8 mouse cellular contexts compared by ENCODE assay signal in the genomic region with DNA sequence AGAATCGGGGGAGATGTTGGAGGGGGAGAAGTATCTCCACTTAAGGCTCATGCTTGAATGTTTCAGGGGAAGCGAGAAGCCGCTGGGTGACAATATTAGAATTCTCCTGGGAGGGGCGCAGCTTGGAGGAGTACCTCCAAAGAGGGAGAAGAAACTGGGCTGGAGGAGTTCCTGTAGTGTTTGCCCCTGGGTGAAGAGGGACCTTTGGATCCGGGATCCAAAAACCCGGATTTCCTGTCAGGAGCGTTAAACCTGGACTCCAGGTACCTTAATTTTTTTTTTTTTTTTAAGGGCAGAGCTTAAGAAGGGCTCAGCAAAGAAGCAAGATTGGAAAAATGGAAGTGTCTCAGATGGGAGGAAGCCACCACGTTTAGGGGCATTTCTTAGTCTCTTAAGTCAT. TPM values are rescaled to one million over a fixed set of nuclear protein-coding genes. Genes with fewer than 3 reads are reported as not detected.
A peak's percentile ranks its signal among the peaks of the same experiment; 100 is the strongest.
DNase-seq lines count a peak whose midpoint lies in the region; ATAC-seq and TF ChIP-seq lines count a peak whose summit lies in the region.

No protein-coding gene starts in this region.

- H3K4me1 ChIP-seq in cerebellum, adult 2 months (ENCODE audit: control insufficient read depth, insufficient read depth, low read length) = peaks cover 10% of the 10 kb centered on the region
- peaks cover 7% of the 10 kb centered on the region; the same call in 1 of the 2 replicates for H3K4me1 ChIP-seq in lung, embryonic 14.5 days (ENCODE audit: insufficient read depth)
- peaks cover 66% of the 10 kb centered on the region for H3K4me1 ChIP-seq in hindbrain, embryonic 15.5 days (replicated peaks)
- H3K4me1 ChIP-seq in neural tube, embryonic 14.5 days (ENCODE audit: control insufficient read depth, insufficient read depth, low read length) = peaks cover 16% of the 10 kb centered on the region; the same call in 1 of the 2 replicates

- no peak for TF ChIP-seq POLR2A in cerebellum, adult 2 months (IDR thresholded peaks at IDR 0.05; ENCODE audit: borderline replicate concordance, insufficient read depth, low read length)

- H3K4me2 ChIP-seq in lung, embryonic 14.5 days = peak overlapping the region; percentile 93
- peak overlapping the region; percentile 94 for H3K4me2 ChIP-seq in hindbrain, embryonic 15.5 days
- H3K4me2 ChIP-seq in neural tube, embryonic 14.5 days (ENCODE audit: low read depth, low read length) = 0 out of 2 replicates have a peak overlapping the region, but pooled peaks have one; percentile 81

- 7% methylated on average over 8 of the region's 8 CpGs for WGBS in cerebellum, adult 2 months
- 6% methylated on average over 8 of the region's 8 CpGs for WGBS in lung, embryonic 14.5 days
- WGBS in hindbrain, embryonic 15.5 days = 8% methylated on average over 8 of the region's 8 CpGs
- 7% methylated on average over 8 of the region's 8 CpGs for WGBS in neural tube, embryonic 14.5 days

- H3K9ac ChIP-seq in lung, embryonic 14.5 days = peak overlapping the region; percentile 80
- H3K9ac ChIP-seq in hindbrain, embryonic 15.5 days = no peak overlapping the region
- no peak overlapping the region for H3K9ac ChIP-seq in neural tube, embryonic 14.5 days (replicated peaks; ENCODE audit: low read depth, low read length)

- no peak overlapping the region for H3K27ac ChIP-seq in cerebellum, adult 2 months (ENCODE audit: insufficient read depth, low read length)
- peak overlapping the region; percentile 88 for H3K27ac ChIP-seq in lung, embryonic 14.5 days (ENCODE audit: low read depth)
- no peak overlapping the region for H3K27ac ChIP-seq in hindbrain, embryonic 15.5 days (replicated peaks)
- no peak overlapping the region for H3K27ac ChIP-seq in neural tube, embryonic 14.5 days (ENCODE audit: low read depth, low read length)

- TF ChIP-seq CTCF in cerebellum, adult 2 months (IDR thresholded peaks at IDR 0.05; ENCODE audit: borderline replicate concordance, insufficient read depth, low read depth, low read length) = no peak
- TF ChIP-seq CTCF in lung, embryonic 14.5 days (IDR thresholded peaks at IDR 0.05; ENCODE audit: low read depth) = no peak

- no peak for DNase-seq in cerebellum, adult 2 months
- DNase-seq in cerebellum, postnatal 36 days = no peak
- peak; percentile 65 for DNase-seq in lung, embryonic 14.5 days
- no peak for DNase-seq in lung, postnatal 36 days
- DNase-seq in thymus, postnatal 14 days = no peak
- no peak for DNase-seq in cerebellum, adult 8-10 months

- peaks cover 8% of the 10 kb centered on the region; the same call in 1 of the 2 replicates for H3K27me3 ChIP-seq in cerebellum, adult 2 months (ENCODE audit: control insufficient read depth, insufficient read depth, low read length)
- H3K27me3 ChIP-seq in lung, embryonic 14.5 days (ENCODE audit: insufficient read depth, low read length) = peaks cover 65% of the 10 kb centered on the region
- peaks cover 98% of the 10 kb centered on the region for H3K27me3 ChIP-seq in hindbrain, embryonic 15.5 days
- peaks cover 75% of the 10 kb centered on the region for H3K27me3 ChIP-seq in neural tube, embryonic 14.5 days (ENCODE audit: control insufficient read depth, insufficient read depth, low read length)

- peak overlapping the region; percentile 12 for H3K4me3 ChIP-seq in cerebellum, adult 2 months (replicated peaks; ENCODE audit: insufficient read depth, low read depth, low read length)
- H3K4me3 ChIP-seq in lung, embryonic 14.5 days (ENCODE audit: low read depth, low read length) = peak overlapping the region; percentile 66
- peak overlapping the region; percentile 47; the same call in 1 of the 2 replicates for H3K4me3 ChIP-seq in hindbrain, embryonic 15.5 days
- H3K4me3 ChIP-seq in neural tube, embryonic 14.5 days (ENCODE audit: low read depth, low read length) = no peak overlapping the region

- no peaks in the 10 kb centered on the region for H3K9me3 ChIP-seq in lung, embryonic 14.5 days (ENCODE audit: low read depth, low read length)
- no peaks in the 10 kb centered on the region for H3K9me3 ChIP-seq in hindbrain, embryonic 15.5 days
- H3K9me3 ChIP-seq in neural tube, embryonic 14.5 days (ENCODE audit: control insufficient read depth, low read length) = no peaks in the 10 kb centered on the region

- H3K36me3 ChIP-seq in lung, embryonic 14.5 days (ENCODE audit: insufficient read depth) = peaks cover 9% of the 10 kb centered on the region; the same call in 1 of the 2 replicates
- H3K36me3 ChIP-seq in hindbrain, embryonic 15.5 days = no peaks in the 10 kb centered on the region
- H3K36me3 ChIP-seq in neural tube, embryonic 14.5 days (ENCODE audit: control insufficient read depth, insufficient read depth, low read length) = no peaks in the 10 kb centered on the region

- ATAC-seq in lung, embryonic 14.5 days (ENCODE audit: insufficient read depth) = no peak
- ATAC-seq in hindbrain, embryonic 15.5 days (ENCODE audit: low FRiP score, low read depth) = no peak
- no peak for ATAC-seq in neural tube, embryonic 14.5 days (ENCODE audit: low read depth)

RNA-seq across cellular contexts. Expression of gene Ltbp4, which starts 5.6 kb away (rescaled TPM):
- polyA plus RNA-seq in cerebellum, adult 2 months (2012; rRNA removed) = 26.9 and 28.2 TPM in 2 replicates
- polyA plus RNA-seq in lung, embryonic 14.5 days (2014; fragmentation: Nextera tagmentation; extraction: Ambion mirVana) = 73.5 and 86.0 TPM in 2 replicates
- polyA plus RNA-seq in hindbrain, embryonic 15.5 days (2015; fragmentation: Nextera tagmentation; extraction: Ambion mirVana) = 12.9 and 13.9 TPM in 2 replicates
- 5.8 and 11.5 TPM in 2 replicates for polyA plus RNA-seq in neural tube, embryonic 14.5 days (2014; fragmentation: Nextera tagmentation; extraction: Ambion mirVana)

RNA-seq across cellular contexts. Expression of gene Shkbp1, which starts 24.0 kb away (rescaled TPM):
- polyA plus RNA-seq in cerebellum, adult 2 months (2012; rRNA removed) = 41.6 and 43.7 TPM in 2 replicates
- 45.1 and 53.5 TPM in 2 replicates for polyA plus RNA-seq in lung, embryonic 14.5 days (2014; fragmentation: Nextera tagmentation; extraction: Ambion mirVana)
- polyA plus RNA-seq in hindbrain, embryonic 15.5 days (2015; fragmentation: Nextera tagmentation; extraction: Ambion mirVana) = 42.8 and 46.6 TPM in 2 replicates
- 29.6 and 35.6 TPM in 2 replicates for polyA plus RNA-seq in neural tube, embryonic 14.5 days (2014; fragmentation: Nextera tagmentation; extraction: Ambion mirVana)

RNA-seq across cellular contexts. Expression of gene Gm20479, which starts 25.4 kb away (rescaled TPM):
- polyA plus RNA-seq in cerebellum, adult 2 months (2012; rRNA removed) = 0.38 TPM in 1 of 2 replicates, not detected in the other
- 0.73 and 1.6 TPM in 2 replicates for polyA plus RNA-seq in lung, embryonic 14.5 days (2014; fragmentation: Nextera tagmentation; extraction: Ambion mirVana)
- polyA plus RNA-seq in hindbrain, embryonic 15.5 days (2015; fragmentation: Nextera tagmentation; extraction: Ambion mirVana) = not detected in 2 replicates
- not detected in 2 replicates for polyA plus RNA-seq in neural tube, embryonic 14.5 days (2014; fragmentation: Nextera tagmentation; extraction: Ambion mirVana)
